In genomic region chr4:142447529-142447928, GRCm38 (mm10) we compare ENCODE assay signal across 10 mouse cellular contexts.
A peak's percentile ranks its signal among the peaks of the same experiment; 100 is the strongest.
DNase-seq lines count a peak whose midpoint lies in the region; ATAC-seq lines count a peak whose summit lies in the region.
"Had no signal": no experiment of that assay in that cellular context is flagged by ENCODE, and none has a peak within 500 bp of the region (broad histone marks: within the 10 kb centered on the region; RNA-seq: fewer than 3 reads in every experiment).

No protein-coding gene starts in this region.

- no peak for ATAC-seq in forebrain, embryonic 12.5 days (ENCODE audit: low FRiP score)
- no peak for ATAC-seq in forebrain, embryonic 11.5 days (replicated peaks; ENCODE audit: low FRiP score)
- ATAC-seq in neural tube, embryonic 15.5 days (ENCODE audit: low FRiP score) = 0 out of 2 replicates have a peak, but pooled peaks have one; percentile 7
- ATAC-seq in monocyte, adult 5-6 weeks (replicated peaks; ENCODE audit: insufficient number of reproducible peaks, low FRiP score, low TSS enrichment, poor library complexity, severe bottlenecking) = no peak
- ATAC-seq: midbrain, embryonic 13.5 days had no signal

- intact Hi-C loops in left cerebral cortex, postnatal 25 days (cut with DNase I) = loop anchor here (2.0 kb wide), 1 partner anchor 35 kb away; no protein-coding TSS in a partner anchor

- H3K27me3 ChIP-seq in forebrain, embryonic 12.5 days = no peaks in the 10 kb centered on the region
- H3K27me3 ChIP-seq in forebrain, embryonic 11.5 days (ENCODE audit: control insufficient read depth, insufficient read depth, low read length) = no peaks in the 10 kb centered on the region
- no peaks in the 10 kb centered on the region for H3K27me3 ChIP-seq in neural tube, embryonic 15.5 days (replicated peaks)
- H3K27me3 ChIP-seq: midbrain, embryonic 13.5 days had no signal

- no peak overlapping the region for H3K9ac ChIP-seq in forebrain, embryonic 12.5 days
- H3K9ac ChIP-seq in forebrain, embryonic 11.5 days (ENCODE audit: low read length) = no peak overlapping the region
- H3K9ac ChIP-seq in neural tube, embryonic 15.5 days (replicated peaks) = no peak overlapping the region
- H3K9ac ChIP-seq: midbrain, embryonic 13.5 days had no signal

- H3K27ac ChIP-seq in forebrain, embryonic 12.5 days = 0 out of 2 replicates have a peak overlapping the region, but pooled peaks have one; percentile 25
- H3K27ac ChIP-seq in forebrain, embryonic 11.5 days (ENCODE audit: low read depth, low read length) = no peak overlapping the region
- H3K27ac ChIP-seq in neural tube, embryonic 15.5 days (replicated peaks) = no peak overlapping the region
- H3K27ac ChIP-seq: midbrain, embryonic 13.5 days had no signal

- no peak overlapping the region for H3K4me2 ChIP-seq in forebrain, embryonic 12.5 days
- no peak overlapping the region for H3K4me2 ChIP-seq in forebrain, embryonic 11.5 days (ENCODE audit: low read depth, low read length, severe bottlenecking)
- no peak overlapping the region for H3K4me2 ChIP-seq in neural tube, embryonic 15.5 days
- H3K4me2 ChIP-seq: midbrain, embryonic 13.5 days had no signal

- H3K4me1 ChIP-seq in forebrain, embryonic 12.5 days = peaks cover 50% of the 10 kb centered on the region
- peaks cover 19% of the 10 kb centered on the region for H3K4me1 ChIP-seq in forebrain, embryonic 11.5 days (replicated peaks; ENCODE audit: control insufficient read depth, insufficient read depth, low read length)
- H3K4me1 ChIP-seq in neural tube, embryonic 15.5 days = peaks cover 17% of the 10 kb centered on the region; the same call in 1 of the 2 replicates

- 62% methylated on average over 7 of the region's 7 CpGs for WGBS in forebrain, embryonic 12.5 days
- 75% methylated on average over 7 of the region's 7 CpGs for WGBS in forebrain, embryonic 11.5 days
- WGBS in neural tube, embryonic 15.5 days = 58% methylated on average over 7 of the region's 7 CpGs

- H3K4me3 ChIP-seq in forebrain, embryonic 12.5 days (replicated peaks) = no peak overlapping the region
- no peak overlapping the region for H3K4me3 ChIP-seq in forebrain, embryonic 11.5 days (ENCODE audit: low read depth, low read length)
- H3K4me3 ChIP-seq in neural tube, embryonic 15.5 days (replicated peaks) = no peak overlapping the region
- H3K4me3 ChIP-seq: midbrain, embryonic 13.5 days had no signal

- DNase-seq in forebrain, embryonic 11.5 days (ENCODE audit: low spot score) = no peak
- DNase-seq in neural tube, embryonic 10.5 days (ENCODE audit: extremely low spot score, low spot score) = no peak
- DNase-seq in left cerebral cortex, postnatal 25 days (ENCODE audit: low spot score in 2 of 2) = peak; percentile 65 to 92
- peak; percentile 60 for DNase-seq in right cerebral cortex, postnatal 25 days
- DNase-seq in layer of hippocampus, postnatal 25 days (ENCODE audit: extremely low spot score in 1 of 2, low spot score in 1 of 2) = no peak
- DNase-seq: thymus, postnatal 14 days had no signal

- no peaks in the 10 kb centered on the region for H3K9me3 ChIP-seq in forebrain, embryonic 12.5 days
- no peaks in the 10 kb centered on the region for H3K9me3 ChIP-seq in forebrain, embryonic 11.5 days (ENCODE audit: control insufficient read depth, low read length)
- no peaks in the 10 kb centered on the region for H3K9me3 ChIP-seq in neural tube, embryonic 15.5 days (replicated peaks)
- H3K9me3 ChIP-seq: midbrain, embryonic 13.5 days had no signal

- H3K36me3 ChIP-seq in forebrain, embryonic 12.5 days (replicated peaks) = no peaks in the 10 kb centered on the region; the same call in 1 of the 2 replicates
- no peaks in the 10 kb centered on the region for H3K36me3 ChIP-seq in forebrain, embryonic 11.5 days (ENCODE audit: control insufficient read depth, insufficient read depth, low read length)
- no peaks in the 10 kb centered on the region for H3K36me3 ChIP-seq in neural tube, embryonic 15.5 days
- H3K36me3 ChIP-seq: midbrain, embryonic 13.5 days had no signal

Comparison
In these comparisons a context has a peak if more than half of its experiments do, and no peak if none do; other contexts are left out.
1. DNase-seq: peak in left cerebral cortex, postnatal 25 days (2 of 2) and right cerebral cortex, postnatal 25 days (single experiment); none in forebrain, embryonic 11.5 days (single experiment), neural tube, embryonic 10.5 days (single experiment) and layer of hippocampus, postnatal 25 days (0 of 2).